Mouse (Mus musculus): Measurements from ENCODE around the gene Chadl.

DNA sequence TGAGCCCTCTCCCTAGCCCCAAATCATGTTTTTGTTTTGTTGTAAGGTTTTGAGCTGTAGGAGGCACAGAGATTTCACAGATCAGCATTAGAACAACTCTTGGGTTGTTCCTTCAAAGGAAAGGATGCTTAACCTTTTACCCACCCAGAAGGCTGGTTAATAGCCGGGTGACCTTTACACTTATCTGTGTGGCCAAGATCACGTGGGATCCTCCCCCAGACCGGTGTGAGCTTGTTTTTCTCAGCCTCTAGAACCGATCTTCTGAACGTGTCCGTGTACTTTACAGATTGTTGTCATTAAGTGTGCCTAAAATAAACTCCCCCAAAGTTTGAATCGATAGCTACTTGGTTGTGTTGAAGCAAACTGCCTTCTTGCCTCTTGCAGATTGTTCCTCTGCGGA, 3.5 kb upstream of the Chadl start:
- TF ChIP-seq CTCF (IDR thresholded peaks at IDR 0.05; ENCODE audit: control insufficient read depth, insufficient read depth, insufficient replicate concordance, low read depth, low read length) (no peak), POLR2A (IDR thresholded peaks at IDR 0.05; ENCODE audit: control insufficient read depth, low read depth, low read length) (no peak)
